Mouse (Mus musculus) kidney, embryonic 15.5 days (tissue): ENCODE data around the gene Evl. TPM values are rescaled to one million over a fixed set of nuclear protein-coding genes. Genes with fewer than 3 reads are reported as not detected.
A peak's percentile ranks its signal among the peaks of the same experiment; 100 is the strongest.
"Not testable (repeated sequence)": the region's sequence is repeated elsewhere in the genome, so short reads cannot be mapped to it uniquely, and the experiment has no call there.

Source experiments
- ATAC-seq: fragments of 200-750 bp; cut with Nextera tagmentation; replicated peaks from 2 replicates; pipeline ENCODE4 v1.8.0; 2017; ENCODE audit warnings: moderate TSS enrichment; ENCODE audit not compliant: low FRiP score
- H3K27ac ChIP-seq: fragments of 300-500 bp; sonication (generic); 2 replicates; pipeline ENCODE4 v1.5.1; 2015; ENCODE audit warnings: mild to moderate bottlenecking, inconsistent platforms
- H3K27me3 ChIP-seq: fragments of 300-500 bp; sonication (generic); 2 replicates; pipeline ENCODE4 v1.6.1; 2015; ENCODE audit warnings: inconsistent platforms
- H3K36me3 ChIP-seq: fragments of 300-500 bp; sonication (generic); 2 replicates; pipeline ENCODE4 v1.6.1; 2015; ENCODE audit warnings: inconsistent platforms
- H3K4me1 ChIP-seq: fragments of 300-500 bp; sonication (generic); 2 replicates; pipeline ENCODE4 v1.6.1; 2015; ENCODE audit warnings: inconsistent platforms
- H3K4me2 ChIP-seq: fragments of 300-500 bp; sonication (generic); 2 replicates; pipeline ENCODE4 v1.6.1; 2015; ENCODE audit warnings: moderate library complexity, mild to moderate bottlenecking, inconsistent platforms
- H3K4me3 ChIP-seq: fragments of 300-500 bp; sonication (generic); replicated peaks from 2 replicates; pipeline ENCODE4 v1.5.1; 2015; ENCODE audit warnings: mild to moderate bottlenecking, inconsistent platforms
- H3K9ac ChIP-seq: fragments of 300-500 bp; sonication (generic); 2 replicates; pipeline ENCODE4 v1.6.1; 2015; ENCODE audit warnings: mild to moderate bottlenecking, inconsistent platforms
- H3K9me3 ChIP-seq: fragments of 300-500 bp; sonication (generic); replicated peaks from 2 replicates; pipeline ENCODE4 v1.6.1; 2016; ENCODE audit warnings: inconsistent platforms
- WGBS: fragments of 180-500 bp; shearing (Covaris S2); methylation state at CpG from one replicate; pipeline ENCODE4 v1.1.7; 2015; ENCODE audit warnings: mixed read lengths; 5-methylcytosine and 5-hydroxymethylcytosine counted together
- polyA plus RNA-seq: library from polyadenylated mRNA; unstranded; fragments of >200 nt; fragmentation: Nextera tagmentation; extraction: Ambion mirVana; gene quantifications from 2 replicates; pipeline ENCODE4 v1.2.1, GENCODE M21; 2015

Gene Evl
- polyA plus RNA-seq, 1 experiment from 2014 or later: 47.1 TPM

GRCm38 (mm10) chr12:108705486-108705885 lies 151.0 kb downstream of the Evl start:
- no peaks in the 10 kb centered on the region for H3K9me3 ChIP-seq
- peaks cover 28% of the 10 kb centered on the region for H3K4me1 ChIP-seq
- H3K4me2 ChIP-seq: no peak overlapping the region
- H3K27ac ChIP-seq: no peak overlapping the region
- peaks cover 44% of the 10 kb centered on the region for H3K27me3 ChIP-seq
- no peak overlapping the region for H3K9ac ChIP-seq
- 84% methylated on average over 6 of the region's 6 CpGs for WGBS
- H3K4me3 ChIP-seq: no peak overlapping the region
- no peaks in the 10 kb centered on the region for H3K36me3 ChIP-seq
- no peak for ATAC-seq

- WGBS: 45% methylated on average over 7 of the region's 7 CpGs
- H3K36me3 ChIP-seq: no peaks in the 10 kb centered on the region
- peaks cover 37% of the 10 kb centered on the region for H3K27me3 ChIP-seq
- H3K9ac ChIP-seq: no peak overlapping the region
- H3K27ac ChIP-seq: no peak overlapping the region
- H3K9me3 ChIP-seq: no peaks in the 10 kb centered on the region
- no peak for ATAC-seq
- H3K4me1 ChIP-seq: peaks cover 29% of the 10 kb centered on the region
- no peak overlapping the region for H3K4me3 ChIP-seq
- no peak overlapping the region for H3K4me2 ChIP-seq
Measured at GRCm38 (mm10) chr12:108706129-108706528, 151.6 kb downstream of the Evl start.

GRCm38 (mm10) chr12:108709386-108709785 lies 154.9 kb downstream of the Evl start:
- H3K36me3 ChIP-seq: no peaks in the 10 kb centered on the region
- no peak for ATAC-seq
- no peak overlapping the region for H3K9ac ChIP-seq
- H3K4me2 ChIP-seq: no peak overlapping the region
- H3K4me1 ChIP-seq: peaks cover 16% of the 10 kb centered on the region; the same call in 1 of the 2 replicates
- no peak overlapping the region for H3K27ac ChIP-seq
- 82% methylated on average over 6 of the region's 6 CpGs for WGBS
- H3K9me3 ChIP-seq: no peaks in the 10 kb centered on the region
- 0 out of 2 replicates have a peak, but pooled peaks cover 5% of the 10 kb centered on the region for H3K27me3 ChIP-seq
- H3K4me3 ChIP-seq: no peak overlapping the region

GRCm38 (mm10) chr12:108709964-108710765 lies 155.6 kb downstream of the Evl start:
- Histone ChIP-seq H3K4me2 (0 out of 2 replicates have a peak overlapping the region, but pooled peaks have one; percentile 20), H3K9me3 (no peaks in the 10 kb centered on the region), H3K4me3 (no peak overlapping the region), H3K36me3 (no peaks in the 10 kb centered on the region), H3K27ac (peak overlapping the region; percentile 66), H3K9ac (no peak overlapping the region), H3K4me1 (peaks cover 16% of the 10 kb centered on the region; the same call in 1 of the 2 replicates), H3K27me3 (no peaks in the 10 kb centered on the region)
- ATAC-seq: no peak
- WGBS: 86% methylated on average over 6 of the region's 6 CpGs

- H3K4me1 ChIP-seq: peaks cover 16% of the 10 kb centered on the region; the same call in 1 of the 2 replicates
Measured at GRCm38 (mm10) chr12:108710861-108711615, 156.5 kb downstream of the Evl start.

GRCm38 (mm10) chr12:108712481-108712880 lies 158.0 kb downstream of the Evl start:
- no peaks in the 10 kb centered on the region for H3K27me3 ChIP-seq
- no peaks in the 10 kb centered on the region for H3K36me3 ChIP-seq
- peaks cover 16% of the 10 kb centered on the region; the same call in 1 of the 2 replicates for H3K4me1 ChIP-seq
- H3K4me2 ChIP-seq: no peak overlapping the region
- H3K27ac ChIP-seq: no peak overlapping the region
- no peak for ATAC-seq
- H3K9me3 ChIP-seq: no peaks in the 10 kb centered on the region; the same call in 1 of the 2 replicates
- WGBS: 78% methylated on average over 4 of the region's 4 CpGs
- H3K9ac ChIP-seq: no peak overlapping the region
- H3K4me3 ChIP-seq: no peak overlapping the region

More at GRCm38 (mm10) chr12:108710861-108711615, 156.5 kb downstream of the Evl start:
- H3K4me3 ChIP-seq: no peak overlapping the region
- H3K36me3 ChIP-seq: no peaks in the 10 kb centered on the region
- no peaks in the 10 kb centered on the region for H3K9me3 ChIP-seq
- 72% methylated on average over 9 of the region's 9 CpGs for WGBS
- 0 out of 2 replicates have a peak overlapping the region, but pooled peaks have one; percentile 20 for H3K4me2 ChIP-seq
- H3K27me3 ChIP-seq: no peaks in the 10 kb centered on the region
- peak overlapping the region; percentile 66 for H3K27ac ChIP-seq
- ATAC-seq: peak; percentile 85
- no peak overlapping the region for H3K9ac ChIP-seq

GRCm38 (mm10) chr12:108713972-108714371 lies 159.5 kb downstream of the Evl start:
- H3K27ac ChIP-seq, H3K4me3 ChIP-seq, H3K4me2 ChIP-seq, ATAC-seq, H3K36me3 ChIP-seq, H3K9me3 ChIP-seq, H3K9ac ChIP-seq, H3K27me3 ChIP-seq: not testable (repeated sequence)
- whole genome bisulfite sequencing: 94% methylated on average over 14 of the region's 14 CpGs
- peaks cover 16% of the 10 kb centered on the region; the same call in 1 of the 2 replicates for H3K4me1 ChIP-seq

- H3K27me3 ChIP-seq: no peaks in the 10 kb centered on the region
- H3K9me3 ChIP-seq: no peaks in the 10 kb centered on the region; the same call in 1 of the 2 replicates
- 79% methylated on average over 5 of the region's 5 CpGs for WGBS
- H3K27ac ChIP-seq: no peak overlapping the region
- no peak for ATAC-seq
- no peaks in the 10 kb centered on the region for H3K36me3 ChIP-seq
- no peak overlapping the region for H3K9ac ChIP-seq
- H3K4me3 ChIP-seq: no peak overlapping the region
- peaks cover 5% of the 10 kb centered on the region; the same call in 1 of the 2 replicates for H3K4me1 ChIP-seq
- H3K4me2 ChIP-seq: no peak overlapping the region
Measured at GRCm38 (mm10) chr12:108715854-108716253, 161.3 kb downstream of the Evl start.

GRCm38 (mm10) chr12:108718485-108718884 lies 164.0 kb downstream of the Evl start:
- Histone ChIP-seq H3K9ac (no peak overlapping the region), H3K36me3 (no peaks in the 10 kb centered on the region), H3K4me1 (no peaks in the 10 kb centered on the region), H3K27ac (no peak overlapping the region), H3K27me3 (no peaks in the 10 kb centered on the region), H3K9me3 (no peaks in the 10 kb centered on the region; the same call in 1 of the 2 replicates), H3K4me3 (no peak overlapping the region), H3K4me2 (no peak overlapping the region)
- no peak for ATAC-seq
- 86% methylated on average over 3 of the region's 3 CpGs for WGBS

- ATAC-seq: no peak
- Histone ChIP-seq H3K36me3 (no peaks in the 10 kb centered on the region), H3K9me3 (no peaks in the 10 kb centered on the region), H3K4me2 (no peak overlapping the region), H3K27me3 (no peaks in the 10 kb centered on the region), H3K27ac (no peak overlapping the region), H3K4me3 (no peak overlapping the region), H3K4me1 (no peaks in the 10 kb centered on the region), H3K9ac (no peak overlapping the region)
- 89% methylated on average over 4 of the region's 4 CpGs for WGBS
Measured at GRCm38 (mm10) chr12:108722464-108722863, 167.9 kb downstream of the Evl start.

- H3K9ac ChIP-seq: no peak overlapping the region
- ATAC-seq: no peak
- H3K4me1 ChIP-seq: no peaks in the 10 kb centered on the region
- H3K4me3 ChIP-seq: no peak overlapping the region
- WGBS: 87% methylated on average over 3 of the region's 3 CpGs
- H3K27me3 ChIP-seq: no peaks in the 10 kb centered on the region
- H3K4me2 ChIP-seq: no peak overlapping the region
- H3K9me3 ChIP-seq: no peaks in the 10 kb centered on the region
- no peaks in the 10 kb centered on the region for H3K36me3 ChIP-seq
- H3K27ac ChIP-seq: no peak overlapping the region
Measured at GRCm38 (mm10) chr12:108723841-108724240, 169.3 kb downstream of the Evl start.

- Histone ChIP-seq H3K9me3 (no peaks in the 10 kb centered on the region), H3K36me3 (no peaks in the 10 kb centered on the region), H3K27ac (no peak overlapping the region), H3K4me3 (no peak overlapping the region), H3K4me2 (no peak overlapping the region), H3K4me1 (no peaks in the 10 kb centered on the region), H3K9ac (no peak overlapping the region), H3K27me3 (no peaks in the 10 kb centered on the region)
- 90% methylated on average over 2 of the region's 2 CpGs for WGBS
- no peak for ATAC-seq
Measured at GRCm38 (mm10) chr12:108734386-108734785, 179.9 kb downstream of the Evl start.
